Mouse (Mus musculus): ENCODE measurements around the gene Cc2d2b. TPM values are rescaled to one million over a fixed set of nuclear protein-coding genes. Genes with fewer than 3 reads are reported as not detected.
A peak's percentile ranks its signal among the peaks of the same experiment; 100 is the strongest.

Cc2d2b gene
- polyA plus RNA-seq, 1 experiment from 2014 or later, result 0.55 TPM

GRCm38 (mm10) chr19:40841083-40841482, 92.5 kb downstream of the Cc2d2b start:
- Histone ChIP-seq H3K27ac (no peak overlapping the region), H3K9ac (no peak overlapping the region), H3K4me1 (replicated peaks; ENCODE audit: control insufficient read depth, insufficient read depth, low read length) (no peaks in the 10 kb centered on the region), H3K4me3 (replicated peaks; ENCODE audit: low read length) (no peak overlapping the region), H3K27me3 (ENCODE audit: control insufficient read depth, insufficient read depth, low read length) (no peaks in the 10 kb centered on the region), H3K9me3 (ENCODE audit: control insufficient read depth, low read length) (no peaks in the 10 kb centered on the region), H3K4me2 (replicated peaks) (no peak overlapping the region), H3K36me3 (replicated peaks; ENCODE audit: control insufficient read depth, insufficient read depth) (peaks cover 92% of the 10 kb centered on the region)
- ATAC-seq (ENCODE audit: low FRiP score), result no peak
- no peak for DNase-seq (ENCODE audit: low spot score)
- WGBS, result 94% methylated on average over 6 of the region's 6 CpGs

- WGBS, result 86% methylated on average over 13 of the region's 13 CpGs
- H3K27me3 ChIP-seq (ENCODE audit: control insufficient read depth, insufficient read depth, low read length), result no peaks in the 10 kb centered on the region
- no peak for ATAC-seq (ENCODE audit: low FRiP score)
- no peak for DNase-seq (ENCODE audit: low spot score)
- H3K4me3 ChIP-seq (replicated peaks; ENCODE audit: low read length), result no peak overlapping the region
- peaks cover 93% of the 10 kb centered on the region for H3K36me3 ChIP-seq (replicated peaks; ENCODE audit: control insufficient read depth, insufficient read depth)
- no peaks in the 10 kb centered on the region for H3K4me1 ChIP-seq (replicated peaks; ENCODE audit: control insufficient read depth, insufficient read depth, low read length)
- no peaks in the 10 kb centered on the region for H3K9me3 ChIP-seq (ENCODE audit: control insufficient read depth, low read length)
- H3K4me2 ChIP-seq (replicated peaks), result no peak overlapping the region
- H3K27ac ChIP-seq, result no peak overlapping the region
- H3K9ac ChIP-seq, result no peak overlapping the region
Measured at GRCm38 (mm10) chr19:40841593-40841992, 93.0 kb downstream of the Cc2d2b start.

- Histone ChIP-seq H3K27ac (no peak overlapping the region), H3K27me3 (ENCODE audit: control insufficient read depth, insufficient read depth, low read length) (no peaks in the 10 kb centered on the region), H3K9ac (no peak overlapping the region), H3K4me3 (replicated peaks; ENCODE audit: low read length) (no peak overlapping the region), H3K36me3 (replicated peaks; ENCODE audit: control insufficient read depth, insufficient read depth) (peaks cover 91% of the 10 kb centered on the region), H3K4me2 (replicated peaks) (no peak overlapping the region), H3K4me1 (replicated peaks; ENCODE audit: control insufficient read depth, insufficient read depth, low read length) (no peaks in the 10 kb centered on the region), H3K9me3 (ENCODE audit: control insufficient read depth, low read length) (no peaks in the 10 kb centered on the region)
- DNase-seq (ENCODE audit: low spot score) (no peak), ATAC-seq (ENCODE audit: low FRiP score) (no peak)
- 94% methylated on average over 13 of the region's 13 CpGs for WGBS
Measured at GRCm38 (mm10) chr19:40844731-40845130, 96.2 kb downstream of the Cc2d2b start.

- no peak for ATAC-seq (ENCODE audit: low FRiP score)
- H3K4me3 ChIP-seq (replicated peaks; ENCODE audit: low read length), result no peak overlapping the region
Measured at GRCm38 (mm10) chr19:40849391-40849790, 100.8 kb downstream of the Cc2d2b start.

GRCm38 (mm10) chr19:40859555-40859954, 111.0 kb downstream of the Cc2d2b start:
- no peak overlapping the region for H3K9ac ChIP-seq

More at GRCm38 (mm10) chr19:40849391-40849790, 100.8 kb downstream of the Cc2d2b start:
- WGBS, result 77% methylated on average over 12 of the region's 12 CpGs
- DNase-seq (ENCODE audit: low spot score), result no peak
- Histone ChIP-seq H3K4me2 (replicated peaks) (no peak overlapping the region), H3K9me3 (ENCODE audit: control insufficient read depth, low read length) (no peaks in the 10 kb centered on the region), H3K36me3 (replicated peaks; ENCODE audit: control insufficient read depth, insufficient read depth) (peaks cover 68% of the 10 kb centered on the region), H3K27me3 (ENCODE audit: control insufficient read depth, insufficient read depth, low read length) (no peaks in the 10 kb centered on the region), H3K4me1 (replicated peaks; ENCODE audit: control insufficient read depth, insufficient read depth, low read length) (no peaks in the 10 kb centered on the region), H3K9ac (no peak overlapping the region), H3K27ac (no peak overlapping the region)

GRCm38 (mm10) chr19:40868284-40868683, 119.7 kb downstream of the Cc2d2b start:
- Histone ChIP-seq H3K27me3 (ENCODE audit: control insufficient read depth, insufficient read depth, low read length) (peaks cover 47% of the 10 kb centered on the region), H3K4me1 (replicated peaks; ENCODE audit: control insufficient read depth, insufficient read depth, low read length) (no peaks in the 10 kb centered on the region), H3K9me3 (ENCODE audit: control insufficient read depth, low read length) (no peaks in the 10 kb centered on the region), H3K4me2 (replicated peaks) (no peak overlapping the region), H3K27ac (no peak overlapping the region), H3K36me3 (replicated peaks; ENCODE audit: control insufficient read depth, insufficient read depth) (no peaks in the 10 kb centered on the region), H3K9ac (no peak overlapping the region), H3K4me3 (replicated peaks; ENCODE audit: low read length) (no peak overlapping the region)
- WGBS, result 47% methylated on average over 5 of the region's 5 CpGs
- DNase-seq (ENCODE audit: low spot score) (no peak), ATAC-seq (ENCODE audit: low FRiP score) (no peak)

More at GRCm38 (mm10) chr19:40859555-40859954, 111.0 kb downstream of the Cc2d2b start:
- DNase-seq (ENCODE audit: low spot score) (no peak), ATAC-seq (ENCODE audit: low FRiP score) (no peak)
- H3K27me3 ChIP-seq (ENCODE audit: control insufficient read depth, insufficient read depth, low read length), result no peaks in the 10 kb centered on the region
- no peaks in the 10 kb centered on the region for H3K9me3 ChIP-seq (ENCODE audit: control insufficient read depth, low read length)
- no peak overlapping the region for H3K4me3 ChIP-seq (replicated peaks; ENCODE audit: low read length)
- no peaks in the 10 kb centered on the region for H3K36me3 ChIP-seq (replicated peaks; ENCODE audit: control insufficient read depth, insufficient read depth)
- H3K4me2 ChIP-seq (replicated peaks), result no peak overlapping the region
- 69% methylated on average over 4 of the region's 4 CpGs for WGBS
- no peak overlapping the region for H3K27ac ChIP-seq
- H3K4me1 ChIP-seq (replicated peaks; ENCODE audit: control insufficient read depth, insufficient read depth, low read length), result no peaks in the 10 kb centered on the region

GRCm38 (mm10) chr19:40869425-40870105, 121.0 kb downstream of the Cc2d2b start:
- H3K4me3 ChIP-seq (replicated peaks; ENCODE audit: low read length), result no peak overlapping the region
- 96% methylated on average over 3 of the region's 3 CpGs for WGBS
- H3K36me3 ChIP-seq (replicated peaks; ENCODE audit: control insufficient read depth, insufficient read depth), result no peaks in the 10 kb centered on the region
- no peaks in the 10 kb centered on the region for H3K4me1 ChIP-seq (replicated peaks; ENCODE audit: control insufficient read depth, insufficient read depth, low read length)
- no peak overlapping the region for H3K4me2 ChIP-seq (replicated peaks)
- peaks cover 51% of the 10 kb centered on the region for H3K27me3 ChIP-seq (ENCODE audit: control insufficient read depth, insufficient read depth, low read length)
- no peak overlapping the region for H3K27ac ChIP-seq
- no peak overlapping the region for H3K9ac ChIP-seq
- no peaks in the 10 kb centered on the region for H3K9me3 ChIP-seq (ENCODE audit: control insufficient read depth, low read length)
- ATAC-seq (ENCODE audit: low FRiP score) (no peak), DNase-seq (ENCODE audit: low spot score) (no peak)

- peak overlapping the region; percentile 92 for H3K27ac ChIP-seq
- H3K9ac ChIP-seq, result peak overlapping the region; percentile 58
- no peaks in the 10 kb centered on the region for H3K4me1 ChIP-seq (replicated peaks; ENCODE audit: control insufficient read depth, insufficient read depth, low read length)
- H3K9me3 ChIP-seq (ENCODE audit: control insufficient read depth, low read length), result no peaks in the 10 kb centered on the region
- WGBS, result 3% methylated on average over 51 of the region's 51 CpGs
- peak overlapping the region; percentile 68 for H3K4me2 ChIP-seq (replicated peaks)
- DNase-seq (ENCODE audit: low spot score), result peak; percentile 100
- no peaks in the 10 kb centered on the region for H3K36me3 ChIP-seq (replicated peaks; ENCODE audit: control insufficient read depth, insufficient read depth)
- H3K4me3 ChIP-seq (replicated peaks; ENCODE audit: low read length), result peak overlapping the region; percentile 46
- H3K27me3 ChIP-seq (ENCODE audit: control insufficient read depth, insufficient read depth, low read length), result peaks cover 69% of the 10 kb centered on the region
- ATAC-seq (ENCODE audit: low FRiP score), result peak; percentile 98
Measured at GRCm38 (mm10) chr19:40872955-40873665, 124.6 kb downstream of the Cc2d2b start.

All from hindbrain, embryonic 14.5 days (tissue).